Mouse (Mus musculus) kidney, postnatal 0 days (tissue): ENCODE data around the gene Bdnf. TPM values are rescaled to one million over a fixed set of nuclear protein-coding genes. Genes with fewer than 3 reads are reported as not detected.

Experiments
- ATAC-seq: fragments of 200-750 bp; cut with Nextera tagmentation; replicated peaks from 2 replicates; pipeline ENCODE4 v1.8.0; 2017; ENCODE audit warnings: low read depth, moderate number of reproducible peaks, moderate TSS enrichment, moderate library complexity; ENCODE audit not compliant: low FRiP score
- DNase-seq: peaks from one replicate; pipeline ENCODE4 v3.0.0-alpha.2; 2016; ENCODE audit warnings: low spot score
- H3K27ac ChIP-seq: fragments of 300-500 bp; sonication (generic); 2 replicates; pipeline ENCODE4 v1.5.1; 2014; ENCODE audit warnings: mild to moderate bottlenecking
- H3K27me3 ChIP-seq: fragments of 300-500 bp; sonication (generic); 2 replicates; pipeline ENCODE4 v1.6.1; 2014; ENCODE audit warnings: low read length, mixed read lengths; ENCODE audit not compliant: insufficient read depth
- H3K36me3 ChIP-seq: fragments of 300-500 bp; sonication (generic); 2 replicates; pipeline ENCODE4 v1.6.1; 2014; ENCODE audit warnings: low read length, mixed read lengths; ENCODE audit not compliant: insufficient read depth
- H3K4me1 ChIP-seq: fragments of 300-500 bp; sonication (generic); replicated peaks from 2 replicates; pipeline ENCODE4 v1.6.1; 2014; ENCODE audit warnings: antibody characterized with exemption, low read length, mixed read lengths; ENCODE audit not compliant: insufficient read depth
- H3K4me2 ChIP-seq: fragments of 300-500 bp; sonication (generic); 2 replicates; pipeline ENCODE4 v1.6.1; 2014; ENCODE audit warnings: mild to moderate bottlenecking, low read length, moderate library complexity, mixed read lengths
- H3K4me3 ChIP-seq: fragments of 300-500 bp; sonication (generic); replicated peaks from 2 replicates; pipeline ENCODE4 v1.5.1; 2014; ENCODE audit warnings: low read depth, low read length
- H3K9ac ChIP-seq: fragments of 300-500 bp; sonication (generic); 2 replicates; pipeline ENCODE4 v1.6.1; 2014; ENCODE audit warnings: low read depth, low read length
- H3K9me3 ChIP-seq: fragments of 300-500 bp; sonication (generic); replicated peaks from 2 replicates; pipeline ENCODE4 v1.6.1; 2016; ENCODE audit warnings: low read length, inconsistent platforms, mixed read lengths
- CTCF ChIP-seq: IDR thresholded peaks from 2 replicates; pipeline ENCODE4 v1.5.1; 2016; ENCODE audit warnings: antibody characterized with exemption, low read depth, mild to moderate bottlenecking, moderate library complexity
- WGBS: fragments of 180-500 bp; shearing (Covaris S2); extraction: QIAGEN DNeasy Blood & Tissue Kit; methylation state at CpG from one replicate; pipeline ENCODE4 v1.1.7; 2014; 5-methylcytosine and 5-hydroxymethylcytosine counted together
- polyA plus RNA-seq: library from polyadenylated mRNA; unstranded; fragments of >200 nt; fragmentation: Nextera tagmentation; extraction: Ambion mirVana; gene quantifications from 2 replicates; pipeline ENCODE4 v1.2.1, GENCODE M21; 2015

The Bdnf gene
- polyA plus RNA-seq, 1 experiment from 2014 or later: 0.95 TPM

DNA sequence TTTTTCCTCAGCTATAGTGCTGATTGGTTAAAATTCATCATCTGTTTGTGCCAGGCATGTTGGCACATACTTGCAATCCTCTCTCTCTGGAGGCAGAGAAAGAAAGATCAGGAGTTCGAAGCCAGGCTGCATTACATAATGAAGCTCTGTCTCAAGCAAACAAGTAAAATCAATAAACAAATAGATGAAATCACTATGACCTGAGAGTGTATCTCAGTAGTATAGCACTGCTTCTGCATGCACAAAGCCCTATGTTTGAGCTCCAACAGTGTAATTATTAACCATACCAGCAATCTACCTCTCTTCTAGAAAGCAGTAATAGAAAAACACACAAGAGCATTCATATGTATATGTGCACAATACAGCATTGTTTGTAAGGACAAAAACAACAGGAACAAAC is 76.0 kb downstream of the Bdnf start:
- DNase-seq: no peak
- no peaks in the 10 kb centered on the region for H3K9me3 ChIP-seq
- no peaks in the 10 kb centered on the region for H3K27me3 ChIP-seq
- H3K4me3 ChIP-seq: no peak overlapping the region
- WGBS: 78% methylated on average over 1 of the region's 1 CpGs
- H3K27ac ChIP-seq: no peak overlapping the region
- TF ChIP-seq CTCF: no peak
- no peak for ATAC-seq
- H3K4me2 ChIP-seq: no peak overlapping the region
- no peak overlapping the region for H3K9ac ChIP-seq
- no peaks in the 10 kb centered on the region for H3K36me3 ChIP-seq
- H3K4me1 ChIP-seq: no peaks in the 10 kb centered on the region

DNA sequence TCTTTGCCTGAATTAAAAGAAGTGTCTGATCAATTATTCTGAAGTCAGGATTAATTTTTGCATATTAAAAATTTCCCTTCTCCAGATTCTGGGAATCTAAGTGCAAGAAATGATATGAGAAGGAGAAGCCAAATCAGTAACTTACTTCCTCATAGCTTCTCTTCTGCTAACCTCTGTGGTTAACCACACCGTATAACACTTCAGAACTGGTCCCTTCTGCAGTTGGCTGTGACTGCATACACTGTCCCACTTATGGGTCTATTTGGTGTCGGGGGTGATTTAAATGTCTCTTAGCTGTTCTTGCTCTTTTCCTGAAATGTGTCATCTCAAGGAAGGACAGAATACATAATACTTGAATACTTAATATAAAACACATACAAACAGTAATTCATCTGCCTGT is 81.8 kb downstream of the Bdnf start:
- DNase-seq (no peak), ATAC-seq (no peak)
- Histone ChIP-seq H3K36me3 (no peaks in the 10 kb centered on the region), H3K9me3 (no peaks in the 10 kb centered on the region), H3K27me3 (no peaks in the 10 kb centered on the region), H3K27ac (no peak overlapping the region), H3K4me3 (no peak overlapping the region), H3K4me1 (no peaks in the 10 kb centered on the region), H3K9ac (no peak overlapping the region), H3K4me2 (no peak overlapping the region)
- WGBS: 73% methylated on average over 2 of the region's 2 CpGs
- no peak for TF ChIP-seq CTCF

DNA sequence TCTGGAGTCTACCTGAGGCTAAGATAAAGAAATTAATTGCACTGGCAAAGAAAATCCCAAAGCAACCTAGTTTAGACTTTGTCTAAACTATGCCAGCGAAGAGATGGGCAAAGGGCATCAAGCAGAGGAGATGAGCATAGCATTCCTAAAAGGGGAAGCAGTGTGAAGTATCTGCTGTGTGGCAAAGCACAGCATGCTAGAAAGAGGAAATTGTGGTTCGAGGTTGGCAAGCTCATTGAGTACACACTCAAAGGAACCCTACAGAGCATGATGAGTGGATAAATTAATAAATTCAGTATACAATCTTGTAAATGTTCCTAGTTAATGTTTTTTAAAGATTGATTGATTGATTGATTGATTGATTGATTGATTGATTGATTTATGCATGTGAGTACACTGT is 92.3 kb downstream of the Bdnf start:
- no peak overlapping the region for H3K4me3 ChIP-seq
- no peak for TF ChIP-seq CTCF
- no peak for ATAC-seq
- no peaks in the 10 kb centered on the region for H3K9me3 ChIP-seq
- H3K9ac ChIP-seq: no peak overlapping the region
- no peaks in the 10 kb centered on the region for H3K4me1 ChIP-seq
- no peak for DNase-seq
- no peaks in the 10 kb centered on the region for H3K36me3 ChIP-seq
- H3K27ac ChIP-seq: no peak overlapping the region
- no peak overlapping the region for H3K4me2 ChIP-seq
- no peaks in the 10 kb centered on the region for H3K27me3 ChIP-seq
- WGBS: 90% methylated on average over 2 of the region's 2 CpGs

DNA sequence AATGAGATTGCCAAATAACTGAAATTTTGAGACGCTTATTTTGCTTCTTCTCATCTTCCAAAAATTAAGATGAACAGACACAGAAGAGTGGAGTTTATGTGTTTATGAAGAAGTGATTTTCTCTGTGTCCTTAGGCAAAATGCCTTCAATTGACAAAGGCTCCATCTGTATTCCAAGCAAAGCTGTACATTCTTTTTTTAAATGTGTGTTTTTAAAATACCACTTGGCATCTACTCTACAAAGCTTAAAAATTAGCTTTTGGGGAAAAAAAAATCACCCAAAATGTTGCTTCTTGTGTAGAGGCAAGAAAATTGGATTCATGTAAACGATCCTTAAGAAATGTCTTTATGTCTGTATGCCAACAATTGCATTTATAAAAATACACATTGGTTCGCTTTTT is 94.3 kb downstream of the Bdnf start:
- Histone ChIP-seq H3K9me3 (no peaks in the 10 kb centered on the region), H3K36me3 (no peaks in the 10 kb centered on the region), H3K4me1 (no peaks in the 10 kb centered on the region), H3K27ac (no peak overlapping the region), H3K4me3 (no peak overlapping the region), H3K27me3 (no peaks in the 10 kb centered on the region), H3K4me2 (no peak overlapping the region), H3K9ac (no peak overlapping the region)
- DNase-seq (no peak), ATAC-seq (no peak)
- 87% methylated on average over 3 of the region's 3 CpGs for WGBS
- TF ChIP-seq CTCF: no peak

DNA sequence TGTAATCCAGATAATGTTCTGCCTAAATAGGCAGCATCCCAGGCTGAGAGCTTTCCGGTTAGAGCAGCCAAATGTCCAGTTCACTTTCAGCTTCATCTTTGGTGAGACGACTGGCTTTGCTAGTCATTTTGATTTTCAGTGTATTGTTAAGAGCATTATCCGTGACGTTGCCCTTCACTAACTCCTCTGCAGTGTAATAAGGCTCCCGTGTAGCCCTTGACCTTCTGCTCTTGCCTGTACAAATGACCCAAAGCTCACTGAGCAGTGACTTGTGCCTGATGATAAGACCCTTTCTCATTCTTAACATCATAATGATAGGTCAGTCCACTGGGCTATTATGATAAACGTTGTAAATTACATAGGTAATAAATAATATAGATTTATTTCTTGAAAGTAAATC is 101.9 kb downstream of the Bdnf start:
- no peak for TF ChIP-seq CTCF
- Histone ChIP-seq H3K27me3 (no peaks in the 10 kb centered on the region), H3K4me2 (no peak overlapping the region), H3K9ac (no peak overlapping the region), H3K4me1 (no peaks in the 10 kb centered on the region), H3K9me3 (no peaks in the 10 kb centered on the region), H3K4me3 (no peak overlapping the region), H3K27ac (no peak overlapping the region), H3K36me3 (no peaks in the 10 kb centered on the region)
- DNase-seq: peak; percentile 12
- no peak for ATAC-seq
- WGBS: 29% methylated on average over 6 of the region's 6 CpGs

Other genes starting within 250 kb of the Bdnf start
- 57.1 and 58.7 TPM in 2 replicates for gene Lin7c, start 216.2 kb downstream of the Bdnf start, polyA plus RNA-seq
- gene Lgr4, start 242.9 kb downstream of the Bdnf start, polyA plus RNA-seq: 43.8 and 47.8 TPM in 2 replicates